Mouse (Mus musculus): ENCODE results near the gene Plxna4. TPM values are rescaled to one million over a fixed set of nuclear protein-coding genes. Genes with fewer than 3 reads are reported as not detected.

The Plxna4 gene
- polyA plus RNA-seq, 1 experiment, result 0.67 TPM

GRCm38 (mm10) chr6:32126914-32127313 is 461.1 kb downstream of the Plxna4 start:
- WGBS, result 76% methylated on average over 6 of the region's 6 CpGs

GRCm38 (mm10) chr6:32122584-32123265 is 465.3 kb downstream of the Plxna4 start:
- no peaks in the 10 kb centered on the region for H3K36me3 ChIP-seq (ENCODE audit: control insufficient read depth, insufficient read depth, low read length)
- no peaks in the 10 kb centered on the region for H3K27me3 ChIP-seq (ENCODE audit: control insufficient read depth, insufficient read depth, low read length)
- no peaks in the 10 kb centered on the region for H3K4me1 ChIP-seq (ENCODE audit: control insufficient read depth, insufficient read depth, insufficient read length, low read length)
- TF ChIP-seq CTCF (IDR thresholded peaks at IDR 0.05; ENCODE audit: extremely low read depth, insufficient read length, insufficient replicate concordance, low read depth, low read length) (no peak), POLR2A (IDR thresholded peaks at IDR 0.05; ENCODE audit: low read depth, low read length) (no peak)
- WGBS, result 79% methylated on average over 4 of the region's 4 CpGs
- no peak overlapping the region for H3K4me3 ChIP-seq (ENCODE audit: low read depth, low read length)
- H3K27ac ChIP-seq (ENCODE audit: insufficient read depth, low read depth, low read length), result no peak overlapping the region

More at GRCm38 (mm10) chr6:32126914-32127313, 461.1 kb downstream of the Plxna4 start:
- TF ChIP-seq CTCF (IDR thresholded peaks at IDR 0.05; ENCODE audit: extremely low read depth, insufficient read length, insufficient replicate concordance, low read depth, low read length), result no peak
- no peak for TF ChIP-seq POLR2A (IDR thresholded peaks at IDR 0.05; ENCODE audit: low read depth, low read length)
- Histone ChIP-seq H3K27me3 (ENCODE audit: control insufficient read depth, insufficient read depth, low read length) (no peaks in the 10 kb centered on the region), H3K27ac (ENCODE audit: insufficient read depth, low read depth, low read length) (no peak overlapping the region), H3K36me3 (ENCODE audit: control insufficient read depth, insufficient read depth, low read length) (no peaks in the 10 kb centered on the region), H3K4me1 (ENCODE audit: control insufficient read depth, insufficient read depth, insufficient read length, low read length) (no peaks in the 10 kb centered on the region), H3K4me3 (ENCODE audit: low read depth, low read length) (no peak overlapping the region)

DNA sequence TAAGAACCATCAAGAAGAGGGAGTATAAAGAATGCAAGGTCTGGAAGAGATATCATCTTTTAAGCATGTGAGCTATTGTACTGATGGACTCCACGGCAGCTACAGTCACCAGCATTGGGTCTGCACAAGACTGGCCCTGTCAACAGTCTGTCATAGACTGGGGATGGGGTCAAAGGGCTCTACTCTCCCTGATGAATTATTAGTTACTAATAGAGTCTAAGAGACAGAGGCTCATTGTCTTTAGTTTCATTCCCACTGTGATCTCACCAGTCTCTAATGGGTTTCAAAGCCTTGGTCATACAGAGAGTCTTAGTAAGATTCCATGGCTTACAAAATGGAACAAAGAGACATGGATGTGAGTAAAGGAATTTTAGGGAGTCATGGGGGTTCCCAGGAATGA is 467.1 kb downstream of the Plxna4 start:
- H3K36me3 ChIP-seq (ENCODE audit: control insufficient read depth, insufficient read depth, low read length), result no peaks in the 10 kb centered on the region
- no peak for TF ChIP-seq POLR2A (IDR thresholded peaks at IDR 0.05; ENCODE audit: low read depth, low read length)
- 60% methylated on average over 1 of the region's 1 CpGs for WGBS
- no peak overlapping the region for H3K4me3 ChIP-seq (ENCODE audit: low read depth, low read length)
- H3K27ac ChIP-seq (ENCODE audit: insufficient read depth, low read depth, low read length), result no peak overlapping the region
- H3K4me1 ChIP-seq (ENCODE audit: control insufficient read depth, insufficient read depth, insufficient read length, low read length), result no peaks in the 10 kb centered on the region
- no peaks in the 10 kb centered on the region for H3K27me3 ChIP-seq (ENCODE audit: control insufficient read depth, insufficient read depth, low read length)

DNA sequence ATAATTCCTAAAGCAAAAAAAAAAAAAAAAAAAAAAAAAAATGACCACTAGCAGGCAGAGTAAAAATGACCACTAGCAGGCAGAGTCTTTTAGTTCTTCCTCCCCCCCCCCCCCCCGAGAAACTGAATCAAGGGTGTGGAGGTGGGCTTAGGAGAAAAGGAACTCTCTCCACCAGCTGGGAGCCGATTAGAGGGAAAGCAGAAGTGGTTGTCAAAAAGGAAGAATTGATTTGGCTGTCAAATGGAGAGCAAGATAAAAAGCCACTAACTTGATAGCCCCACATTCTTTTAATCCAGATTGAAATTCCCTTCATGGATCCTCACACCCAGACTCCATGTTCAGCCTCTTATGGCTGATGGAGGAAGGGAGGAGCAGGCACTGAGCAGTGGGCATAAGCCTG is 478.8 kb downstream of the Plxna4 start:
- 42% methylated on average over 2 of the region's 2 CpGs for WGBS
- Histone ChIP-seq H3K4me1 (ENCODE audit: control insufficient read depth, insufficient read depth, insufficient read length, low read length) (no peaks in the 10 kb centered on the region), H3K4me3 (ENCODE audit: low read depth, low read length) (no peak overlapping the region), H3K27ac (ENCODE audit: insufficient read depth, low read depth, low read length) (no peak overlapping the region), H3K27me3 (ENCODE audit: control insufficient read depth, insufficient read depth, low read length) (no peaks in the 10 kb centered on the region), H3K36me3 (ENCODE audit: control insufficient read depth, insufficient read depth, low read length) (no peaks in the 10 kb centered on the region)
- TF ChIP-seq CTCF (IDR thresholded peaks at IDR 0.05; ENCODE audit: extremely low read depth, insufficient read length, insufficient replicate concordance, low read depth, low read length), result no peak

DNA sequence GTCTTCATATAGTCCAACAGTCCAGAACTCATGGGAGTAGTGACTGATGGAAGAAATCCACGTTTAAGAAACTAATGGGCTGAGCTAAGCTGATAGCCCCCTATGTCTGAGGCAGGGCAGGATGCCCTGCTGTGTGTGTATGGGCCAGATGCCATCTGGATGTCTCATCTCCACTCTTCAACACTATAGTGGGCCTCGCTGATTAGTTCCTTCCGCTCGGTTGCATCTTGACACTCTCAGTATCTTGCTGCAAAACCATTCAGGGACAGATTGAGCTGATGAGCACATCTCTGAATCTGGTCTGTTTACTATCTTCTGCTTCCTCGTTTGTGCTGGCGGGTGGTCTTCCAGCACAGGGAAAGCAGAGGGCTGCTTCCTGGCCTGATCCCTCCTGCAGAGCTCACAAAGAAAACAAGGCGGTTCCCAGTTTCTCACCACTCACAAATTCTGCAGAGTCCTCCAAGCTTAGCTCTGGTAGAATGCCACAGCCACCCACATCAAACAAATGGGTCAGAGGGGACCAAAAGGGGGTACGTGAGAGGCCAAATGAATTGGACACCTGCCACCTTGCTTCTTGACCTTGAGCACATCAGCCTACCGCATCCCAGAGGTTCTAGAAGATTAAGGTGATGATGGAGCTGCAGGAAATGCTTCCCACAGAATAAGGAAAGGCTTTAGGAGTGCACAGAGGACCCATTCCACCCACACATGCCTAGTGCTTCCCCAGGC is 482.3 kb downstream of the Plxna4 start:
- TF ChIP-seq POLR2A (IDR thresholded peaks at IDR 0.05; ENCODE audit: low read depth, low read length), result no peak
- TF ChIP-seq CTCF (IDR thresholded peaks at IDR 0.05; ENCODE audit: extremely low read depth, insufficient read length, insufficient replicate concordance, low read depth, low read length), result no peak
- Histone ChIP-seq H3K4me1 (ENCODE audit: control insufficient read depth, insufficient read depth, insufficient read length, low read length) (no peaks in the 10 kb centered on the region), H3K27me3 (ENCODE audit: control insufficient read depth, insufficient read depth, low read length) (no peaks in the 10 kb centered on the region), H3K36me3 (ENCODE audit: control insufficient read depth, insufficient read depth, low read length) (no peaks in the 10 kb centered on the region), H3K27ac (ENCODE audit: insufficient read depth, low read depth, low read length) (no peak overlapping the region), H3K4me3 (ENCODE audit: low read depth, low read length) (no peak overlapping the region)
- 55% methylated on average over 9 of the region's 9 CpGs for WGBS
